Mouse (Mus musculus) small intestine, adult 2 months (tissue): ENCODE results near the gene Klk1b8.

Source experiments
- CTCF ChIP-seq: fragments of 200-500 bp; IDR thresholded peaks from 2 replicates; pipeline ENCODE4 v1.5.1; 2012; ENCODE audit warnings: low read depth, mild to moderate bottlenecking, control low read depth, inconsistent platforms, low read length, moderate library complexity, mixed read lengths; ENCODE audit not compliant: insufficient replicate concordance, insufficient read length; ENCODE audit errors: extremely low read depth
- POLR2A ChIP-seq: fragments of 200-500 bp; IDR thresholded peaks from 2 replicates; pipeline ENCODE4 v1.6.1; 2012; ENCODE audit warnings: low read depth, mild to moderate bottlenecking, control low read depth, inconsistent platforms, low read length, moderate library complexity

GRCm38 (mm10) chr7:43933440-43933839 lies 17.0 kb upstream of the Klk1b8 start, which contains the start of gene Klk15:
- TF ChIP-seq POLR2A (no peak), CTCF (no peak)
